Mouse (Mus musculus) neural tube, embryonic 14.5 days (tissue): Measurements from ENCODE around the gene Tbc1d22a. TPM values are rescaled to one million over a fixed set of nuclear protein-coding genes. Genes with fewer than 3 reads are reported as not detected.

Experiments
- ATAC-seq: fragments of 200-750 bp; cut with Nextera tagmentation; 2 replicates; pipeline ENCODE4 v1.8.0; 2017; ENCODE audit warnings: low read depth, mild to moderate bottlenecking, moderate TSS enrichment, moderate library complexity
- H3K27ac ChIP-seq: fragments of 300-500 bp; sonication (generic); 2 replicates; pipeline ENCODE4 v1.5.1; 2014; ENCODE audit warnings: low read depth, mild to moderate bottlenecking, control low read depth, low read length, moderate library complexity, mixed read lengths
- H3K27me3 ChIP-seq: fragments of 300-500 bp; sonication (generic); 2 replicates; pipeline ENCODE4 v1.6.1; 2014; ENCODE audit warnings: low read length; ENCODE audit not compliant: control insufficient read depth, insufficient read depth
- H3K36me3 ChIP-seq: fragments of 300-500 bp; sonication (generic); 2 replicates; pipeline ENCODE4 v1.6.1; 2014; ENCODE audit warnings: low read length, mixed read lengths; ENCODE audit not compliant: control insufficient read depth, insufficient read depth
- H3K4me1 ChIP-seq: fragments of 300-500 bp; sonication (generic); 2 replicates; pipeline ENCODE4 v1.6.1; 2014; ENCODE audit warnings: low read length; ENCODE audit not compliant: control insufficient read depth, insufficient read depth
- H3K4me2 ChIP-seq: fragments of 300-500 bp; sonication (generic); 2 replicates; pipeline ENCODE4 v1.6.1; 2014; ENCODE audit warnings: mild to moderate bottlenecking, low read depth, low read length, control low read depth
- H3K4me3 ChIP-seq: fragments of 300-500 bp; sonication (generic); 2 replicates; pipeline ENCODE4 v1.5.1; 2014; ENCODE audit warnings: low read depth, low read length, control low read depth, mixed read lengths
- H3K9ac ChIP-seq: fragments of 300-500 bp; sonication (generic); replicated peaks from 2 replicates; pipeline ENCODE4 v1.6.1; 2014; ENCODE audit warnings: low read depth, mild to moderate bottlenecking, control low read depth, low read length, mixed read lengths
- H3K9me3 ChIP-seq: fragments of 300-500 bp; sonication (generic); 2 replicates; pipeline ENCODE4 v1.6.1; 2016; ENCODE audit warnings: low read length; ENCODE audit not compliant: control insufficient read depth
- WGBS: fragments of 180-500 bp; shearing (Covaris S2); extraction: QIAGEN DNeasy Blood & Tissue Kit; methylation state at CpG from one replicate; pipeline ENCODE4 v1.1.7; 2014; 5-methylcytosine and 5-hydroxymethylcytosine counted together
- polyA plus RNA-seq: library from polyadenylated mRNA; unstranded; fragments of >200 nt; fragmentation: Nextera tagmentation; extraction: Ambion mirVana; gene quantifications from 2 replicates; pipeline ENCODE4 v1.2.1, GENCODE M21; 2014

Gene Tbc1d22a
- polyA plus RNA-seq, 1 experiment from 2014 or later: 8.9 TPM

DNA sequence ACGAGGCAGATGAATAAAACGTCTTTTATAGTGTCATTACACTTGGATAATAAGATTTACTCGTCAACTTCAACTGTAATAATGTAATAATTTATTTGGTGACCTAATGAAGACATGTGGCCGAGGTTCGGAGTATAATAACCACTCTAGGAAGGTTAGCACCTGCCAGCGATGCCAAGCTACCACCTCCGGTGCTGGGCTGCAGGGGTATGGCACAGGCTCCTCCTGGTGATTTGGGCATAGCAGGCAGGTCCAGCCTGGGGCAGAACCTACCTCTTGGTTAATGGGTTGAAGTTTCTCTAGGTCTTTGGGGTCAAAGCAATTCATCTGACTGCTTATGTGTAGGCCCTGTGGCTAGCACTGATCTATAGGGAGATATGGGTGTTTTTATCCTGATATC, 296.9 kb downstream of the Tbc1d22a start:
- Histone ChIP-seq H3K4me1 (peaks cover 13% of the 10 kb centered on the region), H3K27ac (no peak overlapping the region), H3K9ac (no peak overlapping the region), H3K4me3 (no peak overlapping the region), H3K36me3 (no peaks in the 10 kb centered on the region), H3K9me3 (no peaks in the 10 kb centered on the region), H3K4me2 (no peak overlapping the region), H3K27me3 (no peaks in the 10 kb centered on the region)
- no peak for ATAC-seq
- 65% methylated on average over 7 of the region's 7 CpGs for WGBS

- Histone ChIP-seq H3K27ac (no peak overlapping the region), H3K4me3 (no peak overlapping the region), H3K27me3 (no peaks in the 10 kb centered on the region), H3K36me3 (no peaks in the 10 kb centered on the region), H3K9ac (no peak overlapping the region), H3K4me2 (no peak overlapping the region), H3K9me3 (no peaks in the 10 kb centered on the region), H3K4me1 (peaks cover 13% of the 10 kb centered on the region)
- 67% methylated on average over 5 of the region's 5 CpGs for WGBS
- no peak for ATAC-seq
Measured at GRCm38 (mm10) chr15:86513336-86513735, 299.1 kb downstream of the Tbc1d22a start.

DNA sequence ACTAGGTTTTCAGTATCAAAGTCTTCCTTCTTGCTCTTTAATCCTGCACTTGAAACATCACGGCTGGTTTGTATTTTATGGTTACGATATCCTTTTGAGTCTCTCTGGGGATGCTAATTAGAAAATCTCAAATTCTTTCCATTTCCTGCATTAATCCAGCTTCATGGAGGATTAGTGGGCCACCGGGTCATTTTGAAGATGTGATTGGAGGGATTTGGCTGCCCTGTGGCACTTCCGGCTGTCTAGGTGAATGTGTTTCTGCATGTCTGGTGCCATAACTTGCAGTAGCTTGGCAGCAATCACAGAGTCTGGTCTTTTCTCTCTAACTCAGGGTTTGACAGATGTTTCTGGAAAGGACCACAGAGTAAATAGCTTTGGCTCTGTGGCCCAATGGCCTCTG, 305.9 kb downstream of the Tbc1d22a start:
- WGBS: 64% methylated on average over 4 of the region's 4 CpGs
- Histone ChIP-seq H3K4me3 (no peak overlapping the region), H3K4me1 (no peaks in the 10 kb centered on the region), H3K27me3 (no peaks in the 10 kb centered on the region), H3K9me3 (no peaks in the 10 kb centered on the region), H3K9ac (no peak overlapping the region), H3K36me3 (no peaks in the 10 kb centered on the region), H3K27ac (no peak overlapping the region), H3K4me2 (no peak overlapping the region)
- ATAC-seq: no peak

DNA sequence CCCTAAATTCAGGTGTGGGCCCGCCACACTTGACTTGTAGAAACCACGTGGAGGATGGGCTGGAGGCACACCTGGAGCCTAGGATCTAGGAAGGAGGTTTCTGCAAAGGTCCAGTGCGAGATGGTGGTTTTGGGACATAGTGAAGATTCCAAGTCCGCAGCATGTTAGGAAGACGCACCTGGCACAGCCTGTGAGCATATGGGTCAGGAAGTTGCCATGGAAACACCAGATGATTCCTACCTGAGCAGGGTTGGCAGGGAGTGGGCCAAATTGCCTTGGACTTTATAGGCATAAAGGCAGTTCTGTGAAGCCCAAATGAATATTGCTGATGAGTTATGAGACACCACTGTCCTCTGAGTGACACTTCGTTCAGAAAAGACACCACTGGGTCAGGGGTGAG, 321.1 kb downstream of the Tbc1d22a start:
- Histone ChIP-seq H3K4me3 (no peak overlapping the region), H3K9me3 (no peaks in the 10 kb centered on the region), H3K36me3 (no peaks in the 10 kb centered on the region), H3K4me2 (no peak overlapping the region), H3K27ac (no peak overlapping the region), H3K4me1 (no peaks in the 10 kb centered on the region), H3K27me3 (no peaks in the 10 kb centered on the region), H3K9ac (no peak overlapping the region)
- WGBS: 81% methylated on average over 6 of the region's 6 CpGs
- ATAC-seq: no peak

GRCm38 (mm10) chr15:86542371-86542770, 328.1 kb downstream of the Tbc1d22a start:
- Histone ChIP-seq H3K9me3 (no peaks in the 10 kb centered on the region), H3K4me2 (no peak overlapping the region), H3K27me3 (no peaks in the 10 kb centered on the region), H3K9ac (no peak overlapping the region), H3K4me3 (no peak overlapping the region), H3K36me3 (no peaks in the 10 kb centered on the region), H3K27ac (no peak overlapping the region), H3K4me1 (no peaks in the 10 kb centered on the region)
- 75% methylated on average over 3 of the region's 3 CpGs for WGBS
- ATAC-seq: no peak

- 95% methylated on average over 1 of the region's 1 CpGs for WGBS
- no peak overlapping the region for H3K4me2 ChIP-seq
- H3K27ac ChIP-seq: no peak overlapping the region
- H3K9me3 ChIP-seq: no peaks in the 10 kb centered on the region
- H3K4me3 ChIP-seq: no peak overlapping the region
- H3K27me3 ChIP-seq: no peaks in the 10 kb centered on the region
- ATAC-seq: no peak
- no peaks in the 10 kb centered on the region for H3K4me1 ChIP-seq
- no peak overlapping the region for H3K9ac ChIP-seq
- H3K36me3 ChIP-seq: no peaks in the 10 kb centered on the region
Measured at GRCm38 (mm10) chr15:86544122-86544795, 330.0 kb downstream of the Tbc1d22a start.

Other genes with a start within 250 kb of the Tbc1d22a start
- gene Celsr1, start 180.7 kb upstream of the Tbc1d22a start, polyA plus RNA-seq: 2.4 and 2.6 TPM in 2 replicates
- gene Gramd4, start 156.8 kb upstream of the Tbc1d22a start, polyA plus RNA-seq: 17.1 and 23.6 TPM in 2 replicates
- gene Cerk, start 28.3 kb upstream of the Tbc1d22a start, polyA plus RNA-seq: 27.0 and 36.8 TPM in 2 replicates